Mouse (Mus musculus) heart, postnatal 14 days (tissue): ENCODE results near the gene Olfr132. TPM values are rescaled to one million over a fixed set of nuclear protein-coding genes. Genes with fewer than 3 reads are reported as not detected.
"Not testable (repeated sequence)": the region's sequence is repeated elsewhere in the genome, so short reads cannot be mapped to it uniquely, and the experiment has no call there.

Experiments used
- DNase-seq, 2 experiments: peaks; one replicate each; pipeline ENCODE4 v3.0.0; 2021 to 2022
- intact Hi-C: fragments of 180-260 bp; cut with DNase I; formaldehyde crosslinking; loops from one replicate; pipeline ENCODE4 v1.15.1; 2025
- long read RNA-seq, 2 experiments: library from polyadenylated mRNA; stranded (forward); transcript quantifications; one replicate each; pipeline ENCODE4 v2.0.0; 2021
- total RNA-seq, 2 experiments: library from RNA; stranded (reverse); gene quantifications; 2 replicates each; pipeline ENCODE4 v1.2.3; 2021

The Olfr132 gene
- total RNA-seq: not detected
- long read RNA-seq, experiment 1: 0 reads
- long read RNA-seq, experiment 2: 0 reads

GRCm38 (mm10) chr17:38134426-38134825 is at the start of gene Olfr132:
Gene Olfr132, minus strand, starts transcription at chr17:38134526.
- intact Hi-C loops: no loop called here
- no peak for DNase-seq

DNA sequence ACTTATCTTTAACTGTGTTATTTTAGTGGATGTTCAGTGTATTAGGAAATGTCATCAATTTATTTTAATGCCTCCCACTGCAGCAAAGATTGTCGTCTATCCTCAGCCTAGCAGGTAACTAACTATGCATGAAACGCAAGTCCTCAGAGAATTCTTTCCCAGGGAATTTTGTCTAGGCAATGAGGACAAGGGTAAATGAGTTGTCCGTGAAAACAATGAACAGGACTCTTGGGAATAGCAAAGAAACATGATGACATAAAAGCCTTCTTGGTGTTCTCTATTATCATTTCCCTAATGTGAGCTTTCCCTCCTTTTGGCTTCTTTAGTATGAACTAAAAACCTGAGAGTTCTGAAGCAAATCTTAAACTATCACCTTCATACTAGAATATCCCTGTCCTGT is 36.8 kb upstream of the Olfr132 start, which contains the start of gene Olfr134:
Olfr134 (plus strand) TSS at position 301 of the 400 bp plus-strand sequence.
- intact Hi-C loops: no loop called here
- no peak for DNase-seq

DNA sequence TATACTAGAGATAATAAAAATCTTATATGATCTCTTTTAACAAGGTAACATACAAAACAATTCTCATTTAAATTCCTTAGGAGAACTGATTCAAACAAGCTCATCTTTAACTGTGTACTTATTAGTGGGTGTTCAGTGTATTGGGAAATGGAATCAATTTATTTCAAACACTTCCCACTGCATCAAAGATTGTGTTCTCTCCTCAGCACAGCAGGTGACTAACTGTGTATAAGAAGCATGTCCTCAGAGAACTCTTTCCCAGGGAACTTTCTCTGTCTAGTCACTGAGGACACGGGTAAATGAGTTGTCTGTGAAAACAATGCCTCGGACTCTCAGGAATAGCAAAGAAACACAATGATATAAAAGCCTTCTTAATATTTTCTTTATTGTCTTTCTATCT is 10.7 kb upstream of the Olfr132 start, which contains the start of gene Olfr133:
Olfr133 (plus strand) TSS at position 301 of the 400 bp plus-strand sequence.
- DNase-seq: no peak
- intact Hi-C loops: no loop called here

- DNase-seq, intact Hi-C loops: not testable (repeated sequence)
Measured at GRCm38 (mm10) chr17:38125371-38125770, 9.0 kb downstream of the Olfr132 start.

DNA sequence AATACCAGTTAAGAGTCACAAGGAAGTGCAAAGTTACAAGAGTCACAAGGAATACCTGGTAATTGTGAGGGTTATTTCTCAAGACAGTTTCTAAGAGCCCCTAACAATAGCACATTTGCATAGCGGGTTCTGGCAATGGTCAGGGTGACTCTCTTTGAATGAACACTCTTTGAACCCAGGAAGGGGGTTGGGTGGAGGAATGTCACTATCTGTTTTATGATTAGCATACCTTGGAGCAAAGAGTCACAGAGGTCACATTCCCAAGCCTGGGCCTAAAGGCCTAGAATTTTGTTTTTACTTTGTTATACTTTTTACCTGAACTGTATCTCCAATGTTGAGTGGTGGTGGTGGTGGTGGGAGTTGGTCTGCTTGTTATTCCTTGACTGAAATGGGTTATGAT is 10.1 kb downstream of the Olfr132 start:
- DNase-seq, intact Hi-C loops: not testable (repeated sequence)

GRCm38 (mm10) chr17:38088593-38088992 is 45.7 kb downstream of the Olfr132 start, which contains the start of gene Olfr131:
Gene Olfr131, minus strand, starts transcription at chr17:38088693.
- intact Hi-C loops: no loop called here
- DNase-seq: no peak

- DNase-seq: no peak
- intact Hi-C loops: no loop called here
Measured at GRCm38 (mm10) chr17:38082364-38082763, 52.0 kb downstream of the Olfr132 start.

Other genes with a start within 250 kb of the Olfr132 start
- not detected for gene Olfr127, start 234.1 kb downstream of the Olfr132 start, total RNA-seq
- gene Olfr128, start 214.0 kb downstream of the Olfr132 start, total RNA-seq: not detected
- gene Olfr761, start 181.4 kb downstream of the Olfr132 start, total RNA-seq: not detected
- not detected for gene Olfr129, start 74.4 kb downstream of the Olfr132 start, total RNA-seq
- not detected for gene Olfr130, start 70.6 kb downstream of the Olfr132 start, total RNA-seq
- not detected for gene Olfr131, start 45.8 kb downstream of the Olfr132 start, total RNA-seq
- not detected for gene Olfr133, start 10.8 kb upstream of the Olfr132 start, total RNA-seq
- not detected for gene Olfr134, start 36.9 kb upstream of the Olfr132 start, total RNA-seq
- not detected for gene Olfr135, start 69.8 kb upstream of the Olfr132 start, total RNA-seq
- not detected for gene Olfr138, start 126.5 kb upstream of the Olfr132 start, total RNA-seq
- not detected for gene Olfr137, start 173.0 kb upstream of the Olfr132 start, total RNA-seq
- gene Olfr136, start 195.3 kb upstream of the Olfr132 start, total RNA-seq: not detected